Comparison of ENCODE assay signal across 11 mouse cellular contexts in genomic region chr17:15828131-15828917, GRCm38 (mm10). TPM values are rescaled to one million over a fixed set of nuclear protein-coding genes. Genes with fewer than 3 reads are reported as not detected.
DNase-seq lines count a peak whose midpoint lies in the region; ATAC-seq lines count a peak whose summit lies in the region.
"Had no signal": no experiment of that assay in that cellular context is flagged by ENCODE, and none has a peak within 500 bp of the region (broad histone marks: within the 10 kb centered on the region; RNA-seq: fewer than 3 reads in every experiment).

No protein-coding gene starts in this region.

- H3K4me2 ChIP-seq in kidney, embryonic 15.5 days = peak overlapping the region; percentile 95
- H3K4me2 ChIP-seq in embryonic facial prominence, embryonic 14.5 days (ENCODE audit: low read depth, low read length) = peak overlapping the region; percentile 90
- H3K4me2 ChIP-seq in intestine, embryonic 16.5 days (ENCODE audit: low read depth, low read length) = peak overlapping the region; percentile 96

- peaks cover 52% of the 10 kb centered on the region for H3K4me1 ChIP-seq in kidney, embryonic 15.5 days
- H3K4me1 ChIP-seq in embryonic facial prominence, embryonic 14.5 days (ENCODE audit: control insufficient read depth, insufficient read depth, low read length) = peaks cover 21% of the 10 kb centered on the region
- H3K4me1 ChIP-seq in intestine, embryonic 16.5 days (ENCODE audit: control insufficient read depth, insufficient read depth, low read length) = peaks cover 19% of the 10 kb centered on the region

- H3K36me3 ChIP-seq in kidney, embryonic 15.5 days = no peaks in the 10 kb centered on the region
- H3K36me3 ChIP-seq in embryonic facial prominence, embryonic 14.5 days (ENCODE audit: control insufficient read depth, insufficient read depth, low read length) = no peaks in the 10 kb centered on the region
- no peaks in the 10 kb centered on the region for H3K36me3 ChIP-seq in intestine, embryonic 16.5 days (ENCODE audit: control insufficient read depth, insufficient read depth, low read length)

- H3K27ac ChIP-seq in kidney, embryonic 15.5 days = no peak overlapping the region
- H3K27ac ChIP-seq in embryonic facial prominence, embryonic 14.5 days (replicated peaks; ENCODE audit: low read depth, low read length) = peak overlapping the region; percentile 81; the same call in 1 of the 2 replicates
- 0 out of 2 replicates have a peak overlapping the region, but pooled peaks have one; percentile 93 for H3K27ac ChIP-seq in intestine, embryonic 16.5 days (ENCODE audit: low read length)

- peak overlapping the region; percentile 66; the same call in 1 of the 2 replicates for H3K4me3 ChIP-seq in kidney, embryonic 15.5 days (replicated peaks)
- peak overlapping the region; percentile 58 for H3K4me3 ChIP-seq in embryonic facial prominence, embryonic 14.5 days (ENCODE audit: low read depth, low read length)
- H3K4me3 ChIP-seq in intestine, embryonic 16.5 days (ENCODE audit: low read length) = peak overlapping the region; percentile 70; the same call in 1 of the 2 replicates

- no peaks in the 10 kb centered on the region for H3K9me3 ChIP-seq in kidney, embryonic 15.5 days (replicated peaks)
- H3K9me3 ChIP-seq in embryonic facial prominence, embryonic 14.5 days (ENCODE audit: control insufficient read depth, low read length) = no peaks in the 10 kb centered on the region
- no peaks in the 10 kb centered on the region for H3K9me3 ChIP-seq in intestine, embryonic 16.5 days (ENCODE audit: control insufficient read depth, low read length)

- H3K27me3 ChIP-seq in kidney, embryonic 15.5 days = 0 out of 2 replicates have a peak, but pooled peaks cover 3% of the 10 kb centered on the region
- peaks cover 13% of the 10 kb centered on the region; the same call in 1 of the 2 replicates for H3K27me3 ChIP-seq in embryonic facial prominence, embryonic 14.5 days (replicated peaks; ENCODE audit: control insufficient read depth, insufficient read depth, low read length)
- H3K27me3 ChIP-seq in intestine, embryonic 16.5 days (replicated peaks; ENCODE audit: control insufficient read depth, insufficient read depth, low read length) = 0 out of 2 replicates have a peak, but pooled peaks cover 2% of the 10 kb centered on the region

- H3K9ac ChIP-seq in kidney, embryonic 15.5 days = no peak overlapping the region
- 0 out of 2 replicates have a peak overlapping the region, but pooled peaks have one; percentile 74 for H3K9ac ChIP-seq in embryonic facial prominence, embryonic 14.5 days (ENCODE audit: low read depth, low read length)
- no peak overlapping the region for H3K9ac ChIP-seq in intestine, embryonic 16.5 days (ENCODE audit: low read depth, low read length)

- intact Hi-C loops in gastrocnemius, postnatal 14 days (cut with DNase I; ENCODE audit: low total_unique reads) = no loop called here
- intact Hi-C loops in left cerebral cortex, postnatal 10 days (cut with DNase I) = loop anchor here (5.0 kb wide), 1 partner anchor 839 kb away; no protein-coding TSS in a partner anchor

- 57% methylated on average over 8 of the region's 8 CpGs for WGBS in kidney, embryonic 15.5 days
- 49% methylated on average over 8 of the region's 8 CpGs for WGBS in embryonic facial prominence, embryonic 14.5 days
- WGBS in intestine, embryonic 16.5 days = 51% methylated on average over 8 of the region's 8 CpGs

- ATAC-seq in kidney, embryonic 15.5 days (replicated peaks; ENCODE audit: low FRiP score) = no peak
- ATAC-seq in embryonic facial prominence, embryonic 14.5 days (ENCODE audit: low read depth) = no peak
- no peak for ATAC-seq in intestine, embryonic 16.5 days

- no peak for DNase-seq in kidney, adult 18-20 months
- DNase-seq in embryonic facial prominence, embryonic 14.5 days (ENCODE audit: low spot score) = peak; percentile 67
- peak; percentile 66 for DNase-seq in retina, embryonic 14.5 days (ENCODE audit: low spot score)
- no peak for DNase-seq in natural killer cell, adult 2 months (ENCODE audit: low spot score in 2 of 2)
- DNase-seq in gastrocnemius, postnatal 14 days = no peak
- DNase-seq in left cerebral cortex, postnatal 10 days (ENCODE audit: extremely low spot score in 1 of 2, low spot score in 2 of 2) = no peak
- DNase-seq: layer of hippocampus, postnatal 36 days; thymus, postnatal 25 days had no signal

RNA-seq across cellular contexts. Expression of gene Rgmb, which starts 2.5 kb away (rescaled TPM):
- 12.5 and 13.3 TPM in 2 replicates for polyA plus RNA-seq in kidney, embryonic 15.5 days (2015; fragmentation: Nextera tagmentation; extraction: Ambion mirVana)
- polyA plus RNA-seq in embryonic facial prominence, embryonic 14.5 days (2014; fragmentation: Nextera tagmentation; extraction: Ambion mirVana) = 38.5 and 45.2 TPM in 2 replicates
- polyA plus RNA-seq in intestine, embryonic 16.5 days (2015; fragmentation: Nextera tagmentation; extraction: Ambion mirVana) = 17.8 and 24.8 TPM in 2 replicates
- total RNA-seq in gastrocnemius, postnatal 14 days (2021) = 10 to 100 TPM; 41.5 to 45.0 TPM
- 10 to 100 TPM; 68.6 to 77.6 TPM for total RNA-seq in left cerebral cortex, postnatal 10 days (2021)
- total RNA-seq: MEL had no signal

Comparison
In these comparisons a context has a peak if more than half of its experiments do, and no peak if none do; other contexts are left out.
1. DNase-seq: peak in embryonic facial prominence, embryonic 14.5 days (single experiment) and retina, embryonic 14.5 days (single experiment); none in kidney, adult 18-20 months (single experiment), natural killer cell, adult 2 months (0 of 2), gastrocnemius, postnatal 14 days (single experiment) and left cerebral cortex, postnatal 10 days (0 of 2).
2. Peak in every context shown above with its lines, with median percentiles within 50 percentile points of each other: H3K4me2 ChIP-seq and H3K4me3 ChIP-seq.